Mouse (Mus musculus): ENCODE measurements around the gene Actr5. TPM values are rescaled to one million over a fixed set of nuclear protein-coding genes. Genes with fewer than 3 reads are reported as not detected.

The Actr5 gene
- total RNA-seq, 2 experiments from 2014 or later, result 9.7 to 11.7 TPM

DNA sequence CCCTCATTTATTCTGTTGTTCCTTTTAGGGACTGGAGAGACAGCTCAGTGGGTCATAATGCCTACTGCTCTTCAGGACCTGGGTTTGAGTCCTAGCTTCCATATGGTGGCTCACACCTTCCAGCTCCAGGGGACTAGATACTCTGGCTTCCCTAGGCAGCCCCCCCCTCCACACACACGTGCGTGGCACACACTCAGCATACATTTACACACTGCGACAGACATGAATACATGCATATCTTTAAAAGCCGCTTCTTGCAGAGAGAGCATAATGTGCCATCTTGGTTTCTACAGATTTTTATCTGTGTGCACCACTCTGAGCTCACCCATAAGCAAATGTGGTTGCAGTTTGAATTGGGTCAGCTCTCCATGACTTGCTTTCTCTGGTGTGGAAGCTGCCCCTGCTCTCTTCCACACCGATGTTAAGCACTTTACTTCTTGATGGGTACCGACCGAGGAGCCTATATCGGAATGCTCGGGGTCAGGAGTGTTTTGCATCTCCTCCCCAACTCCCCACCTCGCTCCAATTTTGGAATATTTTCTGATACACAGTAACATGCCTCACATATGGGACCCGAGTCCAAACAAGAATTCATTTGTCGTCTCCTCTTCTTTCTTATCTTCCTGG, 51.3 kb downstream of the Actr5 start:
- intact Hi-C loops (cut with DNase I), result no loop called here

DNA sequence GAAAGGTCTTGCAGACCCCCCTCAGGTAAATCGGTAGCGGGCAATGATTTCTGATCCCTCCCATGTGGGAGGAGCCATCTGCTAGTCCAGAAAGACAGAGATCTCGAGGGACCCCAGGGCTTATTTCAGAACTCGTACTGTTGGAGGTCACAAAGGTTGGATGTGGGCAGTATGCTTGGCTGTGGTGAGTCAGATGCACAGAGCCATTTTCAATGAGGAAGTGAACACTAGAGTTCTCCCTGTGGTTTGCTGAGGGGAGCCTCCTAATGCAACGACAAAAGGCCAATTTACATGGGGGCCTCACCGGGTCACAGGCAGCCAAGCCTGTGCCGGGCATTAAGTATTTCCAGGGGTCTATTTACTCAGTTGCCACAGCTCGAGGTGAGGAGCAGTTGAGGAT, 53.3 kb downstream of the Actr5 start:
- DNase-seq (ENCODE audit: extremely low spot score in 1 of 2, low spot score in 2 of 2), result no peak
- intact Hi-C loops (cut with DNase I), result no loop called here

More for the DNA sequence above, 51.3 kb downstream of the Actr5 start:
- DNase-seq (ENCODE audit: extremely low spot score in 1 of 2, low spot score in 2 of 2), result no peak

DNA sequence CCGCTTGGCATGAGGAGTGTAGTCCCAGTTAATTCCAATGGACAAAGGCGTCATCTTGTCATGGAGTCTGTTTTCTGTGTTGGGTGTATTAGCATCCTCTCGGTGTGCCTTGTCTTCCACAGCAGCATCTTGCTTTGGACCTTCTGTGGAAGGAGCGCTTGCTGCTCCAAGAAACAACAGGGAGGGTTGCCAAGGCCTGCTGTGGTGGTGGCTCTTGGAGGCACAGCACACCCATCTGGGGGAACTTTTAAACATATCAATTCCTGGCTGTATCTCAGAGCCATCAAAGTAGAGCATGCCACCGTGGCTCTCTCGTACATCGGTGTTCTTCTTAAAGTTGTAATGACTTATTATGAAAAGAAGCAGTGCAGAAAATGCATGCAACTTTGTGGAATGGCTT, 54.4 kb downstream of the Actr5 start:
- DNase-seq (ENCODE audit: extremely low spot score in 1 of 2, low spot score in 2 of 2), result peak in 1 of 2 experiments; percentile 27
- intact Hi-C loops (cut with DNase I), result no loop called here

DNA sequence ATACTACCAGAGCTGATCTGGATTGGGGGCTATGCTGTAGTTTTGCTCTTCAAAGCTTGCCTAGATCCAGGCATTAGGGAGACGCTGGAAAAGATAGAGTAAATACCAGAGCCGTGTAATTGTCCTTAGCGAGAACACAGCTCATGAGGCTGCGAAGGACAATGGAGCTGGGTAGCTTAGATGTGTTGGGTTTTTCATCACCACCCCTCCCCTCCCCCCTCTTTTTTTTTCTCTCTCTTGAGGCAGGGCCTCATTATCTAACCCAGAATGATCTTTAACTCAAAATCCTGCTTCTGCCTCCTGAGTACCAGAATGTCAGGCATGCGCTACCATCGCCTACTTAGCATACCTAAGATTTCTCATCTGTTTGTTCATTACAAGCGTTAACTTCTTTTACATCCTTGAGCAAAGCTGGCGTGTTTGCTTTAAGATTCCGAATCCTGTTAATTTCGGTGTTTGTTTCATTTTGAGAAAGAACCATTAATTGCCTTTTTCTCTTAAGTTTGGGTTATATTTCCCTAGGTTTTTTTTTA, 55.7 kb downstream of the Actr5 start:
- DNase-seq (ENCODE audit: extremely low spot score in 1 of 2, low spot score in 2 of 2), result no peak
- intact Hi-C loops (cut with DNase I), result no loop called here

DNA sequence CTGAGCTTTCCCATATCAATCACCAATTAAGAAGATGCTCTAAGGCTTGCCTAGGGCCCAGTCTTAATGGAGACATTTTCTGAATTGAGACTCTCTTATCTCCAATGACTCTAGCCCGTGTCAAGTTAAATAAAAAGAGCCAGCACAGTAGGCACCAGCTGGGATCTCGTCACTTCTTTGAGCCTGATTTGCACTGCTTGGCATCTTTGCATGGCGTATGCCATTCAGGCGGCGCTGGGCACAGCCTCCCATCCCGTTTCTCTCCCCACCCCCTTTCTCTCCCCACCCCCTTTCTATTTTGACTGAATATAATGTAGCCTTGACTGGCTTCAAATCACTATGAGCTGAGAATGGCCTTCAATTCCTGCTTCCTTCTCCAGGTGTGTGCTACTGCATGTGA, 57.0 kb downstream of the Actr5 start:
- no peak for DNase-seq (ENCODE audit: extremely low spot score in 1 of 2, low spot score in 2 of 2)
- intact Hi-C loops (cut with DNase I), result no loop called here

DNA sequence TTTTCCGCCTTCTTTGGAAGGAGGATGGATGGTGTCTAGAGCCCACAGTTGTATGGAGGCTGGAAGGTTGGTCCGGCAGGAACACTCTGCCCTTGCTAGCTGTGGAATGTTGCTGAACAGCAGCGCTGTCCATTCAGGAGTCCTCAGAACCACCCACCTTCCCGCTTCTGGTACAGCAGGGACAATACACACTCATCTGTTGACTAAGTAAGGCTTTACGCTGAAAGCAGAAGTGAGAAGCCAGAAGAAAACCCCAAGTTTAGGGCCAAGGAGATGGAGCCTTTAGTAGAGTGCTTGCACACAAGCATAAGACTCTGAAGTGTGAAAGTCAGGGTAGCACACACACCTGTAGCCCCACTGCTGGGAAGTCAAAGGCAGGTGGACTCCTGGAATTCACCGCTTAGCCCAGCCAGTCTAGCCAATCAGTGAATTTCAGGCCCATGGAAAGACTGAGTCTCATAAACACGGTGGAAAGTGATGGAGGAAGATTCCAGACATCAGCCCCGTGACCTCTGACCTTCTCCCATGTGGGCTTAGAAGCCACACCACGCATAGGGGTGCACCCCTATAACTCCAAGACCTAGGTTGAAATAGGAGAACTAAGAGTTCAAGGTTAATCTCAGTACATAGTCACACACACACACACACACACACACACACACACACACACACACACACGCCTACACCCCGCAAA, 57.8 kb downstream of the Actr5 start:
- intact Hi-C loops (cut with DNase I), result no loop called here
- DNase-seq (ENCODE audit: extremely low spot score in 1 of 2, low spot score in 2 of 2), result no peak

DNA sequence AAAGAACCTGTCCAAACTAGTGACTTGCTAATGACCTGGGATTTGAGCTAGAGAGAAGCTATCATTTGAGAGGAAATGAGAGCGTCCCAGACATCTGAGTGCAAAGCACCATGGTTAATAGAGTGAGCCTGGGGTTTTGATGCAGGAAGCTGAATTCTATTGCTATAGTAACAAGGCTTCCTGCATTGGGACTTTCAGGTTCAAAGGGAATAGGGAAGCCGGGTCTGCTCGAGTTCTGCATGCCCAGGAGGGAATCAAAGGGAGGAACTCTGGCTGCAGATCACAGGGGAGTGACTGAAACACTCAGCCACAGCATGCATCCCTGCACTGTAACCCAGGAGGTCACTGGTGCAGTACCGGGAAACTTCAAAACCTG, 58.3 kb downstream of the Actr5 start:
- intact Hi-C loops (cut with DNase I), result no loop called here
- peak in 1 of 2 experiments; percentile 55 for DNase-seq (ENCODE audit: extremely low spot score in 1 of 2, low spot score in 2 of 2)

DNA sequence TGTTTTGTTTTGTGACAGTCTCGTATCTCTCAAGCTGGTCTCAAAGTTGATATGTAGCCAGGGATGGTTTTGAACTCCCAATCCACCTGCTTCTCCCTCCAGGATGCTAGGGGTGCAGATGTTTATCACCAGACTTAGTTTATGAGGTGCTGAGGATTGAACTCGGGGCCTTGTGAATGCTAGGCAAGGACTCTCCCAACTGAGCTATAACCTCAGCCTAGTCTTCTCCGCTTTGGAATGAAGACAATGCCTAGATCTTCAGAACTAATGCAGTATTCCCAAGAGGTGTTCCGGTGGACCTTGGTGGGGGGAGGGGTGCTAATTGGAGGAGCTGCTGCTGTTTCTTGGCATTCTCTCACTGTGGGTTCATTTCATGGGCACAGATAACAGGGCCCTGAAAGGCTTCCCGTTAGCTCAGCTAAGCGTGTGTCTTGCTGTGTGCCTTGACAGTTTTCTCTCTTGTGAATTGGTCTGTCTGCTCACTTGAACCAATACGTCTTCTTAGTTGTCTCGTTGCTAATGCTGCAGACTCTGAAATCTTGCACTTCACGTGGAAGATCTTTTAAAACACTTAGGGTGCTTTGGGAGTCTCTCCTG, 59.7 kb downstream of the Actr5 start:
- no peak for DNase-seq (ENCODE audit: extremely low spot score in 1 of 2, low spot score in 2 of 2)
- intact Hi-C loops (cut with DNase I), result no loop called here

DNA sequence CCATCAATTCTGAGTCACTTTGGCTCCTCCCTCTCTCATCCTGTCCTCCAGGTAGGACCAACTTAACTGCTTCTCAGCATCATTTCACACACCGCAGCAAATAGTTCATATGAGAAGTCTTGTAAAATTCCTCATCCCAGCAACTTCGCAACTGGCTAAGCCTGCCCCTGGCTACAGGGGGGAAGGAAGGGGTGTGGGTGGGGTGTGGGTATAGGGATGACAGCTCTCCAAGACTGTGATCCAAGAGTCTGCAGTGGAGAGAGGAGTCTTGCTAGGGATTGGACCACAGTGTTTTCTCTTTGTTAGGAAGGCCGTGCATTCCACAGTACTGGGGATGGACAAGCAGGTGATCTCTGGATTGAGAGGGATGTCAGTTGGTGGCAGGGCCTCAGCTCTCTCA, 60.2 kb downstream of the Actr5 start:
- no peak for DNase-seq (ENCODE audit: extremely low spot score in 1 of 2, low spot score in 2 of 2)
- intact Hi-C loops (cut with DNase I), result no loop called here

DNA sequence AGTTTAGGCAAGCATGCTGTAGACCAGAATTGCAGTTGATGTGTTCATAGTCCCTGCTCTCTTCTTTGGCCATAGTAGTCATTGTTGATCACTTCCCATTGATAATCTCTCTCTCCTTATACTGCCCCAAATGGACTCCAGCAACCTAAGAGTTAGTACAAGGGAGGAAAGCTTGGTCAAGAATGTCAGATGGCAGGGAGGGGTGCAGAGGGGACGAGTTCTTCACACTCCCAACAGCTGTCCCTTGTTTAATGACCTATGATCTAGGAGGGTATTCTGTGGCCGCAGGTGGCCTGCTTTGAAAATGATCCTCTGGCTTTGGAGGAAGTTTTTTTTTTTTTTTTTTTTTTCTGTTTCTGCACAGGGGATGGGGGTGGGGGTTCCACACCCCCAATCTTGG, 61.7 kb downstream of the Actr5 start:
- DNase-seq (ENCODE audit: extremely low spot score in 1 of 2, low spot score in 2 of 2), result no peak
- intact Hi-C loops (cut with DNase I), result no loop called here

DNA sequence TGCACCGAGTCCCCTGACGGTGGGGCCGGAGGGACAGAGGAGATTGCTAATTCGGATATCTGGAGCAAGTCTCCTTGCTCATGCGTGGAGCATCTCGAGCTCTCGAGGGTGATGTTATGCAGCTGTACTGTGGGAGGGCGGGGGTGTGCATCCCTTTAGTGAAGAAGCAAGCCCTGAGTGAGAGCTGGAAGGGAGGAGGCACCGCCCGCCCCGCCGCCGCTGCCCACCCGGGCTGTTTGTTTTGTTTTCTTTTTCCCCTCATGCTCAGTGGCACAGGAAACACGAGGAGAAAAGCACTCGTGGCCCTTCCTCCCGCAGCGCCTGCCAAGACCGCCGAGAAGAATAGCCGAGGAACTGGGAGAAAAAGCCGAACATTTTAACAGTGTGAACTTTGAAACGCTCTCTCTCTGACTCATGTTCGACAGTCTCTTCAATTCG, 63.1 kb downstream of the Actr5 start:
- intact Hi-C loops (cut with DNase I), result no loop called here
- DNase-seq (ENCODE audit: extremely low spot score in 1 of 2, low spot score in 2 of 2), result peak in 1 of 2 experiments; percentile 79

Small RNA genes within 50 kb of the gene (microRNA-seq; reads per million reads assigned to microRNA genes)
- 6.0 reads per million, percentile 22 among the genes with 10 or more reads in this experiment for gene Mir3474

Other genes starting within 250 kb of the Actr5 start
- gene Snhg11, start 249.2 kb upstream of the Actr5 start, total RNA-seq (2021), result 100 to 1,000 TPM; 560 to 613 TPM
- 10 to 100 TPM; 77.3 to 84.0 TPM for gene Ralgapb, start 215.0 kb upstream of the Actr5 start, total RNA-seq (2021)
- not detected for gene Adig, start 122.3 kb upstream of the Actr5 start, total RNA-seq (2021)
- gene Arhgap40, start 112.1 kb upstream of the Actr5 start, total RNA-seq (2021), result not detected
- 10 to 100 TPM; 80.8 to 96.0 TPM for gene Slc32a1, start 14.1 kb upstream of the Actr5 start, total RNA-seq (2021)
- gene Ppp1r16b, start 40.5 kb downstream of the Actr5 start, total RNA-seq (2021), result 10 to 100 TPM; 51.1 to 54.5 TPM
- 1 to 10 TPM; 1.4 to 1.6 TPM for gene Fam83d, start 143.2 kb downstream of the Actr5 start, total RNA-seq (2021)
- 10 to 100 TPM; 17.7 to 18.5 TPM for gene Dhx35, start 169.9 kb downstream of the Actr5 start, total RNA-seq (2021)